Mouse (Mus musculus) right cerebral cortex, adult 2 months (tissue): ENCODE results near the gene Phc3.
A peak's percentile ranks its signal among the peaks of the same experiment; 100 is the strongest.

Source experiments
- DNase-seq, 2 experiments: peaks; one replicate each; pipeline ENCODE4 v3.0.0; 2021 to 2022; ENCODE audit warnings: low spot score in 2 of 2

Gene Phc3

DNA sequence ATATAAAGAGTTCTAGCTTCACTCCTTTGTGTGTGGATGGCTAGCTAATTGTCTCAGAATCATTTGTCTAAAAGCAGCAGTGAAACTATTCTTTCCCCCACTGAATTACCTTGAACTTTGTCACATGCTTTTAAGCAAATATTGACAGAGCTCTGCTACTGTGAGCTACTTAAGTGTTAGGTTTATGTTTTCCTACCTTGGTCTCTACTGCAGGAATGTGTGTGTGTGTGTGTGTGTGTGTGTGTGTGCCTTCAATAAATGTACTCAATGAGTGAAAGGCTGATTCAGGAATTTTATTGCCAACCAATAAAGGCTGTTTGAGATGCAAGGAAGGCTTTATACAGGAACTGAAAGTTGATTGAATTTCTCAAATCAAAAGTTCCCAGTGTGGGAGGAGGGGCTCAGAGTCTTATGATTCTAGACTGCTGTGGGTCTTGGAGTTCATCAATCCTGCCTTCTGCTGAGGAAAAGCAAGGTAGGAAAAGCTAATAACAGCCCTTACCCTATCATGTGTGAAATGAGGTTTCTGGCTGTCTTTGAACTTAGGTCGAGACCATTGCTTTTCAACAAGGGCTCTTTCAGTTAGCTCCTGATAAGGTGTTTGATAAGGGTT lies 7.9 kb upstream of the Phc3 start:
- no peak for DNase-seq

DNA sequence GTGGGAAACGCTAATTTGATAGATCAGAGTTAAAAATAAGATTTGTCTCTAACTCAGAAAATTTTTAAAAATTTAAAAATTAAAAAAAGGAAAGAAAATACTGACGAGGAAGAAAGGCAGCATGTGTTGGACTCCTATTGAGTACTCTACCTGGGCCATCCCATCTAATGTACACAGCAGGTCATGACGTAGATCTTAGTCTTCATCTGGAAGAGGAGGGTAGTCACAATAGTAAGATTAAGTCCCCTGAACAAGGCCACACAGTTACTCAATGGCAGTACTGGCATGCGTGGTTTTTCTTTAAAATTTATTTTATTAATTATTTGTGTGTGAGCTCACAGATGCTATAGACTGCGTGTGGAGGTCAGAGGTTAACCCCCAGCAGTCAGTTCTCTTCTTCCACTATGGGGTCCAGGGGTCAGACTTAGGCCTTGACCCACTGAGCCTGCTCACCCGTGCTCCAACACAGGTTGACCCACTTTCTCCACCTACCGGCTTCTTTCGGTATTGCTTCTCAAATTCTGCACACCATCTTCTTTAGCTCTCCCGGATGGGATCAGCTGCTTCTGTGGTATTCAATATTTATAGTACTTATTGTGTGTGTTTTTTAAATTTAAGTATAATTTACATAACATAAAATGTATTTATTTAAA lies 6.0 kb upstream of the Phc3 start:
- DNase-seq, result peak; percentile 64 to 65

- peak; percentile 46 to 52 for DNase-seq
Measured at GRCm38 (mm10) chr3:30968531-30969092, 603 bp downstream of the Phc3 start.

- DNase-seq, result no peak
Measured at GRCm38 (mm10) chr3:30965644-30966043, 3.6 kb downstream of the Phc3 start.

GRCm38 (mm10) chr3:30964216-30964615 lies 5.0 kb downstream of the Phc3 start:
- no peak for DNase-seq

- no peak for DNase-seq
Measured at GRCm38 (mm10) chr3:30963100-30963499, 6.1 kb downstream of the Phc3 start.

- no peak for DNase-seq
Measured at GRCm38 (mm10) chr3:30959868-30960831, 9.1 kb downstream of the Phc3 start.

DNA sequence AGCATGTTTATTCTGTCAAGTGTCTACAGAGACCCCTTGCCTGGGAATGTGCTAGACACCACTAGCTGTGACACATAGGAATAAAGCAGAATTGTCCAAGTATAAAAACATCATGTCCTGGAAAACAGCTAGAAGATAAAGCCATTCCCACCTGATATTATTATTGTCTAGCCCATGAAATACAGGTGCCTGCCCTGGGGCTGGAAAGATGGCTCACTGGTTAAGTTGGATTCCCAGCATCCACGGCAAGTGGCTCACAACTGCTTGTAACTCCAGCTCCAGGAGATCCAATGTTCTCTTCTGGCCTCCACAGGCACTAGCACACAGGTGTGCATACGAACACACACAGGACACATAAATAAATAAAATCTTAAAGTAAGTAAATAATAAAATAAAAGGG lies 10.5 kb downstream of the Phc3 start:
- DNase-seq, result no peak

DNA sequence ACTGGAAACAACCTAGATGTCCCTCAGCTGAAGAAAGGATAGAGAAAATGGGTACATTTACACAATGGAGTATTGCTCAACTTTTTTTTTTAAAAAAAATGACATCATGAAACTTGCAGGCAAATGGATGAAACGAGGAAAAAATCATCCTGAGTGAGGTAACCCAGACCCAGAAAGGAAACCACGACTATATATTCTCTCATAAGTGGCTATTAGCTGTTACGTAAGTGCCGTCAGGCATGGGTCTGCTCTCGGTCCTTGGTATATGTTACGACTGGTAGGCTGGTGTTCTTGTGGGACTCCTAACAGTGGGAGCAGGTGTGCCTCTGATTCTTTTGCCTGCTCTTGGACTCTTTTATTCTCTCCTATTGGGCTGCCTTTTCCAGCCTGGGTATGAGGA lies 12.9 kb downstream of the Phc3 start:
- no peak for DNase-seq

DNA sequence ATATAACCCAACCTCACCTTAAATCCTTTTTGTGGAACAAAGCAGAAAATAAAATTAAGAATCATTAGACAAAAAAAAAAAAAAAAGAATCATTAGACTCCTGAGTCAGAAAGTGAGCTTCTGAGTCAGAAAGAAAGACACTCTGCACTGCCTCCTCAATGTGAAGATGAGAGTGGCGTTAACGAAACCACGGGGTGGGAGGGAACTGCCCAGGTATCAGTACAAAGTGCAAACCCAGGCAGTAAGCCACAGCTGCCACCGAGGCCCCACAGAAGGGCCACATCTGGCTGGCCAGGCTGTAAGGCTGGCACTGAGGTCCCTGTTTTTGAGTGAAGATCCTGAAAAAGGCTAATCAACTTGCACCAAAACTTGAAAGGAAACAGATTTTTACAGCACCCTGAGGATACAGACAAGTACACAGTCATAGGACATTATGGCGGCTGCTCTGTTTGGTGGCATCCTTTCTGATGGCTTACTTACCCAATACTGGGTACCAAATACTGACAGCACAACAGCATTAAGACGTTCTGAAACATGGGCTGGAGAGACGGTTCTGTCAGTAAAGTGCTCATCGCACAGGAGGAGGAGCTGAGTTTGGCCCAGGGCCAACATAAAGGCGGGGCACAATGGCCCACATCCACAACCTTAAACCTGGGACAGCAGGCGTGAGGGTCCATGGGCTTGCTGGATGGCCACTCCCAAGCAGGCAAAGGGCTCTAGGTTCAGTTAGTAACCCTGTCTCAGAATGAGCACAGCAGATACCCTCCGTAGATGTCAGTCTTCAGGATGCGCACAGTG lies 16.7 kb downstream of the Phc3 start:
- peak in 1 of 2 experiments; percentile 15 for DNase-seq

DNA sequence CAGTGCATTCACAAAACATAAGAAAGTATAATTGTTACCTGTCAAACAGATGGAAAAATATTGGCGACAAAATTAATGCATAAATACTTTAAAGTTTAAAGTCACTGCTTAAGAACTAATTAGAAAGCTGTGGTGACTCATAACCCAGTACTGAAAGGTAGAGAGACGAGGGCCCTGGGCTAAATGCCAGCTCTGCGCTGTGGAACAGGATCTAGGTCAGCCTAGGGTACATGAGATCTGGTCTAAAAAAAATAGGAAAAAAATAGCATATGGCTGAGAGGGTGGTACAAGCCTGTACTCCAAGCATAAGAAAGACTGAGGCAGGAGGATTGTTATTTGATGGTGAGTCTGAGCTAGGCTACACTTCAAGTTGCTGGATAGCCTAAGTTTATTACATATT lies 17.6 kb downstream of the Phc3 start:
- peak; percentile 48 to 60 for DNase-seq

DNA sequence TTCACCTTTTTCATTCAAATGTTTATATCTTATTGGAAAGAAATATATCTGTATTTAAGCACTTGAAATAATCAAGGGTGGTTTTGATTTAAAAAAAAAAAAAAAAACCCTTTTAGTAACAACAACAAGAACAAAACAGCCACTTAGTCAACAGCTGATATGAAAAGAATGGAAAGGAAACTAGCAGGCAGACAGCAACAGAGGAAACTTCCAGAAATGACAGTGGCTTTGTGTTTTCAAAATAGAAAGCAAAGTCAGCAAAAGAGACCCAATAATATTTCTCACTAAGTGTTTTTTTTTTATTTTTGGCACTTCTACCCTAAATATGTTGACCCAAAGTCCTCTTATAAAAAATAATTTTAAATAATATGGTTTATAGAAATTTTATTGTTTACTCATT lies 34.8 kb downstream of the Phc3 start:
- DNase-seq, result no peak

GRCm38 (mm10) chr3:30929828-30930227 lies 39.4 kb downstream of the Phc3 start:
- no peak for DNase-seq

- DNase-seq, result no peak
Measured at GRCm38 (mm10) chr3:30927664-30928063, 41.6 kb downstream of the Phc3 start.

- DNase-seq, result no peak
Measured at GRCm38 (mm10) chr3:30917160-30917559, 52.1 kb downstream of the Phc3 start.

DNA sequence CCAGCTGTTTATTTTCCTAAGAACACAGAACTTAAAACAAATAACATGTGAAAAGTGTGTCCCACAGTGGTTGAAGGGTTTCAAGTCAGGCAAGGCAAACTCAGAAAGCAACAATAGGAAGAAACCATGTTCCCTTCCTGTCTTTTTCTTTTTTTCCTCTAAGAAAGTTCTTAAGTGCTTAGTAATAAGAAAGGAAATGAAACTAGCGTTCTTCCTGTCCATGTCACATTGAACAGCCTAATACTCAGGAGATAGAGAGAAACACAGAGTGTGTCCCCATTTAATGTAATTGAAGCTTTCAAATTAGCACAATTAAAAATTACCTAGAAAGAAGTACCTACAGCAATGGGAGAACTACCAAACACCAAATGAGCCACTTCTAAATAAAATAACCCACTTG lies 64.6 kb downstream of the Phc3 start:
- DNase-seq, result no peak

GRCm38 (mm10) chr3:30899407-30899806 lies 69.8 kb downstream of the Phc3 start:
- no peak for DNase-seq

GRCm38 (mm10) chr3:30896721-30897120 lies 72.5 kb downstream of the Phc3 start:
- DNase-seq, result no peak

DNA sequence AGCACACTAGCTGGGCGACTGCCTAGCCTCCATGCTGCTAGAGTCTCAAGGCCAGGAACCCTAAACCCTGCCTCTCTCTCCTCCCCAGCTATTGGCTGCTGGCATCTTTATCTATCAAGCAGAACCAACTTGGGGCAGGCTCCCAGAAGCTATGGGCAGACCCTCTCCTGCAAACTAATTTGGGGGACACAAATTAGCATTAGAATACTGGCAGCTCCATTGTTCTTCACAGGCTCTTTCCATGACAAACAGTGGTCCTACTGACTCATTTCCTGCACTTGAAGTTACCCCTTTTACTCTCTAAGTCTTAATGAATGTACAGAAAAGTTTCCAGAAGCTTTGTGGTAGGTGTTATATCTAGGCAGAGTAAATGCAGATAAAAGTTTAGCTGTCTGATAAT lies 80.2 kb downstream of the Phc3 start:
- DNase-seq, result no peak

- DNase-seq, result no peak
Measured at GRCm38 (mm10) chr3:30887449-30887848, 81.8 kb downstream of the Phc3 start.

- no peak for DNase-seq
Measured at GRCm38 (mm10) chr3:30876709-30877108, 92.5 kb downstream of the Phc3 start.
